Mouse (Mus musculus) gastrocnemius, postnatal 36 days (tissue): ENCODE results near the gene Qprt. TPM values are rescaled to one million over a fixed set of nuclear protein-coding genes. Genes with fewer than 3 reads are reported as not detected.

Source experiments
- DNase-seq, 2 experiments: peaks; one replicate each; pipeline ENCODE4 v3.0.0; 2022
- intact Hi-C: fragments of 180-260 bp; cut with DNase I; formaldehyde crosslinking; loops from one replicate; pipeline ENCODE4 v1.15.1; 2025
- total RNA-seq, 2 experiments: library from RNA; stranded (reverse); gene quantifications; 2 replicates each; pipeline ENCODE4 v1.2.3; 2021

Gene Qprt
- total RNA-seq, 2 experiments from 2014 or later = 0.15 to 0.76 TPM

DNA sequence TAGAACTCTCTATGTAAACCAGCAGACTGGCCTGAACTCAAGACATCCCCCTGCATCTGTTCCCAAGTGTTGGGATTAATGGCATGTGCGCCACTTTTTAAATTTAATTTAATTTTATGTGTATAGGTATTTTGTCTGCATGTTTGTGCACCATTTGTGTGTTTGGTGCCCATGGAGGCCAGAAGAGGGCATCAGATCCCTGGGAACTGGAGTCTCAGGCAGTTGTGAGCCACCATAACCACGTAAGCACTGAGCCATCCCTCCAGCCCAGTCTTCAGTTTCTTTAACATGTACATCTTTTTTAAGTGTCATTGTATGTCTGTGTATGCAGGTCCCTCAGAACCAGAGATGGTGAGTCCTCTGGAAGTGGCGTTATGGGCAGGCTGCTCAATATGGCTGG is 44.3 kb downstream of the Qprt start:
- intact Hi-C loops = no loop called here
- DNase-seq = no peak

DNA sequence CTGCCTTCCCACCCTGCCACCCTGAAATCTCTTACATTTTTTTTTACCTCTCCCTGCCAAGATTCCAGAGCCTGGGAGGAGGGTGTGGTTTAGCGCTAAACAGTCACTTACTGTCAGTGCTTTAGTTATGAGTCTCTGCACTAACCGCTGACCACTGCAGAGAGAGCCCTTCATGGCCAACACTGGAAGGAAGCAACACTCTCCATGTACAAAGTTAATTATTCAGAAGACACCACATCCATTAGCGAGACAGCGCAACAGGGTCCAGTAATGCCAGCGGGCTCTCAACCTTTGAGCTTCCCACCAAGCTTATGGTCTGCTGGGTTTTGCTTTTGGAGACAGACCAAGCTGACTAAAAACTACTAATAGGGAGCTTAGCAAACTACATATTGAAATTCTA is 45.8 kb downstream of the Qprt start:
- intact Hi-C loops = no loop called here
- no peak for DNase-seq

DNA sequence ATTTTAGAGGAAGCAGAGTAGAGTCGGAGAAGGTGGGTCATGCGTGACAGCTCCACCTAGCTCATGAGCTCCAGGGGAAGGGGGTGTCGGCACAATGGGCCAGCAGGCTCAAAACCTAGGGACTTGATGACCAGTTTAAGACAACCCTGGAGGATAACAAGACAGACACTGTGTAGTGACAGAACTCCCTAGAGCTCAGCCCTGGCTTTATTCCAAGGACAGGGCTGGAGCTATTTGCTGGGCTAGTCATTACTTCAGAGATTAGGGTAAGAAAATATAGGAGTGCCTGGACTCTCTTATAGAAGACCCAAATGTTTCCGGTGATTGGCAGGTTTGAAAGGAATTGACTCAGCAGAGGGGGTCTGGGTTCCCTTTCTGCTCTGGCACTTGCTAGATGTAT is 48.8 kb downstream of the Qprt start:
- intact Hi-C loops = no loop called here
- no peak for DNase-seq

DNA sequence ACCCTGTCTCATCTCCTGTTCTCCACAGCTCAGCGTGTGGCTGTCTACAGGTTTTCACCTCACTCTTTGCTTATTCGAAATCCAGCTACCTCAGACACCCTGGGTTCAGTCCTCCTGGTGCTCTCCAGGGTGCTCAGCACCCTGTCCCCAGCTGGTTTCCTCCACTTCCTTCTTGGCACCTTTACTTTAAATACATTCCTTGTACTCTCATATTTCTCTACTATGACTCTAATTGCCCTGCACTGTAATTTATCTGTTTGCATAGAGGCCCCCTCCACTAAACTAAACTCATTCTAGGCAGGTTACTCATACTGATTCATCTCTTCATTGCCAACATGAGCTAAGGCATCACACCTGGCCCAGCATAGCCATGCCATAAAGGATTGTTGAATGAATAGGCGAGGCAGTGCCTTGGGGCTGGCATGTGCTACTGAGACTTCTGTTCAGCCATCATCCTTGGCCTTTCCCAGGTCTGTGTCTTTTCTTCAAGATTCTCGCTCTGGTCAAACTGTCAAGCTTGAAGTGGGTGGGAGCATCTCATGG is 51.1 kb downstream of the Qprt start:
- intact Hi-C loops = no loop called here
- no peak for DNase-seq

DNA sequence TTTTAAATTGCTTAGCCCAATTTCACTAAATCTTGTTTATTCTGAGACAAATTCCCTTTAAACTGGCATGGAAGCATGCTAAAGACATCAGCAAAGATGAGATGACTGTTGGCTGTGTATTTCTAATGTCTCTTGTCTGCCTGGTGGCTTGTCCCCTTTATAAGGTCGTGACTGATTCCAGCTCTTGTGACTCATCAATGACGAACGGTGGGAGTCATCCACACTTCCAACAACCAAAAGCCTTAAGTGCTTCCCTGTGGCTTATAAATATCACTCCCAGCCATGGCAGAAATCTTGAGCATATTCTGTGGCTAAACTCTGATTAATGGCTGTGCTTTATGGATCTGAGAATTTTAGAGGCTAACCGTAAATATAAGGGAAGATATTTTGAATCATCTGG is 55.7 kb downstream of the Qprt start:
- no peak for DNase-seq
- intact Hi-C loops = no loop called here

DNA sequence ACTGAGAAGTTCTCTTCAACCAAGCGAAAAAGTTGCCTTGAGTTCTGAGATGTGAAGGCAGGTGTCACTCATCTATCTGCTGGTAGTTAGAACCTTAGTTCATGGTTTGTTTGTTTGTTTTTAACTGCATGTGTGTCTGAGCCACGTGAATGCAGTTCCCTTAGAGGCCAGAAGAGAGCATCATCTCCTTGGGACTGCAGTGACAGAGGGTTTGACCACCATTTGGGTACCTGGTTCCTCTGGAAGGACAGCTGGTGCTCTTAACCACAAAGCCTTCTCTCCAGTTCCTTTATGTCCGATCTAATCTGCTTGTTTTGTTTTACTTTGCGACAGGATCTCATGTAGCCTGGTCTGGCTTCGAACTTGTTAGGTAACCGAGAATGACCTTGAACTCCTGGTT is 56.5 kb downstream of the Qprt start:
- no peak for DNase-seq
- intact Hi-C loops = no loop called here

Other genes starting within 250 kb of the Qprt start
- gene Taok2, start 237.5 kb downstream of the Qprt start, total RNA-seq = 10 to 100 TPM; 18.3 to 21.7 TPM
- 1 to 10 TPM; 9.1 to 9.3 TPM for gene Tmem219, start 199.3 kb downstream of the Qprt start, total RNA-seq
- gene Kctd13, start 193.3 kb downstream of the Qprt start, total RNA-seq = 1 to 10 TPM; 1.4 to 1.6 TPM
- gene Asphd1, start 172.6 kb downstream of the Qprt start, total RNA-seq = not detected
- gene Sez6l2, start 171.7 kb downstream of the Qprt start, total RNA-seq = 1 to 10 TPM; 1.5 to 2.3 TPM
- 10 to 100 TPM; 28.0 to 37.2 TPM for gene Cdipt, start 146.3 kb downstream of the Qprt start, total RNA-seq
- under 1 TPM; 0.43 to 0.44 TPM for gene Cdiptos, start 146.1 kb downstream of the Qprt start, total RNA-seq
- gene Mvp, start 107.6 kb downstream of the Qprt start, total RNA-seq = 10 to 100 TPM; 20.3 to 25.7 TPM
- not detected for gene Pagr1b, start 105.7 kb downstream of the Qprt start, total RNA-seq
- 10 to 100 TPM in 1 of 2 experiments, 1 to 10 TPM in 1; 6.1 to 11.4 TPM for gene Pagr1a, start 104.9 kb downstream of the Qprt start, total RNA-seq
- 10 to 100 TPM; 12.9 to 16.6 TPM for gene Gm42742, start 101.1 kb downstream of the Qprt start, total RNA-seq
- under 1 TPM; 0.20 to 0.92 TPM for gene Prrt2, start 101.0 kb downstream of the Qprt start, total RNA-seq
- gene Maz, start 95.2 kb downstream of the Qprt start, total RNA-seq = 10 to 100 TPM; 69.8 to 76.4 TPM
- gene Kif22, start 79.8 kb downstream of the Qprt start, total RNA-seq = 1 to 10 TPM in 1 of 2 experiments, under 1 TPM in 1; 0.79 to 1.4 TPM
- not detected for gene Zg16, start 34.9 kb downstream of the Qprt start, total RNA-seq
- under 1 TPM; 0.41 to 0.69 TPM for gene AI467606, start 30.9 kb downstream of the Qprt start, total RNA-seq
- gene Spn, start 15.6 kb upstream of the Qprt start, total RNA-seq = under 1 TPM; 0.07 to 0.26 TPM
- 10 to 100 TPM; 24.1 to 28.0 TPM for gene Cd2bp2, start 73.8 kb upstream of the Qprt start, total RNA-seq
- gene Tbc1d10b, start 86.2 kb upstream of the Qprt start, total RNA-seq = 10 to 100 TPM; 25.4 to 31.3 TPM
- over 10,000 TPM; 37,212 to 46,634 TPM for gene Mylpf, start 86.7 kb upstream of the Qprt start, total RNA-seq
- gene Zfp553, start 110.8 kb upstream of the Qprt start, total RNA-seq = 1 to 10 TPM; 3.6 to 4.2 TPM
- 1 to 10 TPM; 1.4 to 2.4 TPM for gene Sept1, start 110.9 kb upstream of the Qprt start, total RNA-seq
- gene Zfp771, start 122.0 kb upstream of the Qprt start, total RNA-seq = 10 to 100 TPM; 16.4 to 16.8 TPM
- gene Dctpp1, start 138.5 kb upstream of the Qprt start, total RNA-seq = 10 to 100 TPM; 26.8 to 29.1 TPM
- gene Sephs2, start 151.8 kb upstream of the Qprt start, total RNA-seq = 10 to 100 TPM; 28.5 to 30.0 TPM
- under 1 TPM; 0.27 to 0.79 TPM for gene Itgal, start 174.0 kb upstream of the Qprt start, total RNA-seq
- gene Zfp768, start 223.4 kb upstream of the Qprt start, total RNA-seq = 10 to 100 TPM; 29.4 to 30.7 TPM